Mouse (Mus musculus): ENCODE measurements around the gene Rab13. TPM values are rescaled to one million over a fixed set of nuclear protein-coding genes. Genes with fewer than 3 reads are reported as not detected.
A peak's percentile ranks its signal among the peaks of the same experiment; 100 is the strongest.

The Rab13 gene
- polyA plus RNA-seq, 1 experiment: 10.2 TPM

DNA sequence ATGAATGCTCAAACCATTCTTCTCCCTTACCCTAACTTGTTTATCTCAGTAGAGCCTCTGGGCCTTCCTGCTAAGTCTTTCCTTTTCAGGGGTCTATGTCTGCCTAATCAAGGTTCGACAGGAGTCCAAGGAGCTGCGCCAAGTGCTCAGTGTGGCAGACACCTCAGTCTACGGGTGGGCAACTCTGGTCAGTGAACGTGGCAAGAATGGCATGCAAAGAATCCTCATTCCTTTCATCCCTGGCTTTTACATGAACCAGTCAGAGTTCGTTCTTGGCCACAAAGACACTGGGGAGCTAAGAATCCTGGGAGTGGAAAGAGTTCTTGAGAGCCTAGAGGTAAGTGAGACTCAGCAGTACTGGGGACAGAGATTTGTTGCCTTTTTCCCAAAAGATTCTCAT, 9.9 kb upstream of the Rab13 start:
- H3K4me3 ChIP-seq (replicated peaks; ENCODE audit: insufficient read depth, low read depth, low read length): no peak overlapping the region
- H3K27ac ChIP-seq (ENCODE audit: insufficient read depth, low read length): no peak overlapping the region
- no peaks in the 10 kb centered on the region for H3K4me1 ChIP-seq (ENCODE audit: control insufficient read depth, insufficient read depth, low read length)
- TF ChIP-seq POLR2A (IDR thresholded peaks at IDR 0.05; ENCODE audit: borderline replicate concordance, insufficient read depth, low read length): no peak
- TF ChIP-seq CTCF (IDR thresholded peaks at IDR 0.05; ENCODE audit: borderline replicate concordance, insufficient read depth, low read depth, low read length): no peak
- WGBS: 49% methylated on average over 5 of the region's 5 CpGs
- H3K27me3 ChIP-seq (ENCODE audit: control insufficient read depth, insufficient read depth, low read length): no peaks in the 10 kb centered on the region
- DNase-seq: no peak

DNA sequence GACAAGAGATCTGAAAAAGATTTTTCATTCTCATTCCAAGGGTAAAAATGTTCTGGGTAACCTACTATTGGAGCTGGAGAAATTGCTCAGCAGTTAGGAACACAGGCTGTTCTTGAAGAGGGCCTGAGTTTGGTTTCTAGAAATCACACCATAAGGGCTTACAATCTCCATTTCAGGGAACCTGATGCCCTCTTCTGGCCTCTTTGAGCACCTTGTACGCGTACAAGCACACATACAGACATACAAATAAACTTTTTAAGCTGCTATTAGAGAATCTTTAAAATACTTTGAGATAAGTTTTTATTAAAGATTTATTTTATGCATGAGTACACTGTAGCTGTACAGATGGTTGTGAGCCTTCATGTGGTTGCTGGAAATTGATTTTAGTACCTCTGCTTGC, 8.9 kb upstream of the Rab13 start:
- Histone ChIP-seq H3K27me3 (ENCODE audit: control insufficient read depth, insufficient read depth, low read length) (no peaks in the 10 kb centered on the region), H3K4me1 (ENCODE audit: control insufficient read depth, insufficient read depth, low read length) (no peaks in the 10 kb centered on the region), H3K4me3 (replicated peaks; ENCODE audit: insufficient read depth, low read depth, low read length) (no peak overlapping the region), H3K27ac (ENCODE audit: insufficient read depth, low read length) (no peak overlapping the region)
- DNase-seq: no peak
- TF ChIP-seq POLR2A (IDR thresholded peaks at IDR 0.05; ENCODE audit: borderline replicate concordance, insufficient read depth, low read length) (no peak), CTCF (IDR thresholded peaks at IDR 0.05; ENCODE audit: borderline replicate concordance, insufficient read depth, low read depth, low read length) (no peak)
- 97% methylated on average over 2 of the region's 2 CpGs for WGBS

DNA sequence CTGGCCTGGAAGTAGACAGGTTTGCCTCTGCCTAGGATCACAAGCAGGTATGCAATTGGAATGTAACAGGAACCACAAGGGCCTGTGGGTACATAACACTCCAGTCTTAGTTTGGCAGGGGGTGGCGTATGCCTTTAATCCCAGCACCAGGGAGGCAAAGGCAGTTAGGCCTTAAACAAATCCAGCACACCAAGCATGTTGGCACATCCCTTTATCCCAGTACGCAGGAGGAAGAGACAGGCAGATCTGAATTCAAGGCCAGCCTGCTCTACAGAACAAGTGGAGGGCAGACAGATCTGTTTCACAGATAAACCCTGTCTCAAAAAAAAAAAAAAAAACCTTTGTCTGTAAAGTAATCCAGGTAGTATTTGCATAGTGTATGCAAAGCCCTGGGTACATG, 4.8 kb upstream of the Rab13 start:
- DNase-seq: no peak
- Histone ChIP-seq H3K27me3 (ENCODE audit: control insufficient read depth, insufficient read depth, low read length) (no peaks in the 10 kb centered on the region), H3K27ac (ENCODE audit: insufficient read depth, low read length) (no peak overlapping the region), H3K4me1 (ENCODE audit: control insufficient read depth, insufficient read depth, low read length) (0 out of 2 replicates have a peak, but pooled peaks cover 3% of the 10 kb centered on the region), H3K4me3 (replicated peaks; ENCODE audit: insufficient read depth, low read depth, low read length) (no peak overlapping the region)
- TF ChIP-seq CTCF (IDR thresholded peaks at IDR 0.05; ENCODE audit: borderline replicate concordance, insufficient read depth, low read depth, low read length) (no peak), POLR2A (IDR thresholded peaks at IDR 0.05; ENCODE audit: borderline replicate concordance, insufficient read depth, low read length) (no peak)
- 79% methylated on average over 2 of the region's 2 CpGs for WGBS

DNA sequence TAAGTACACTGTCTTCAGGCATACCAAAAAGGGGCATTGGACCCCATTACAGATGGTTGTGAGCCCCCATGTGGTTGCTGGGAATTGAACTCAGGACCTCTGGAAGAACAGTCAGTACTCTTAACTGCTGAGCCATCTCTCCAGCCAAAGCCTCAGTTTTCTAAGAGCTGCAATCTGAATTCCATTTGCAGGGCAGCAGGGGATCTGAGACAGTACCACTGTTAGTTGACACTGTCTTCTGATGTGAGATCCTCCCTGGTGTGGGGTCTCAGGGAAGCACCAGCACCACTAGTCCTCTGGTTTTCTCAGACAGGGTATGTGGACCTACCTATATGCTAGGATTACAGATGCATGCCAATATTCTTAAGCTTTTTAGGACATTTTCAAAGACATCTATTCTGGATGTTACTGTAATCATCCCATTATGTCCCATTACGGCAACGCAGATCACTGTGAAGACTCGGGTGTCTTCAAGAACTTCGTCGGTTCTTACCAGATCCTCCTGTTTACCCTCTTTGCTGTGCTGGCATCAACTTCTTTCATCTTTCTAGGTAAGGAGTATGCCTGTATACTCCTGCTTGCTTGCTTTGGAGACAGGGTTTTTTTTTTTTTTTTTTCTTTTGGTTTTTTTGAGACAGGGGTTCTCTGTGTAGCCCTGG, 3.5 kb upstream of the Rab13 start:
- H3K4me3 ChIP-seq (replicated peaks; ENCODE audit: insufficient read depth, low read depth, low read length): no peak overlapping the region
- H3K27ac ChIP-seq (ENCODE audit: insufficient read depth, low read length): no peak overlapping the region
- TF ChIP-seq POLR2A (IDR thresholded peaks at IDR 0.05; ENCODE audit: borderline replicate concordance, insufficient read depth, low read length): no peak
- no peak for DNase-seq
- no peaks in the 10 kb centered on the region for H3K27me3 ChIP-seq (ENCODE audit: control insufficient read depth, insufficient read depth, low read length)
- H3K4me1 ChIP-seq (ENCODE audit: control insufficient read depth, insufficient read depth, low read length): 0 out of 2 replicates have a peak, but pooled peaks cover 3% of the 10 kb centered on the region
- 89% methylated on average over 5 of the region's 5 CpGs for WGBS

DNA sequence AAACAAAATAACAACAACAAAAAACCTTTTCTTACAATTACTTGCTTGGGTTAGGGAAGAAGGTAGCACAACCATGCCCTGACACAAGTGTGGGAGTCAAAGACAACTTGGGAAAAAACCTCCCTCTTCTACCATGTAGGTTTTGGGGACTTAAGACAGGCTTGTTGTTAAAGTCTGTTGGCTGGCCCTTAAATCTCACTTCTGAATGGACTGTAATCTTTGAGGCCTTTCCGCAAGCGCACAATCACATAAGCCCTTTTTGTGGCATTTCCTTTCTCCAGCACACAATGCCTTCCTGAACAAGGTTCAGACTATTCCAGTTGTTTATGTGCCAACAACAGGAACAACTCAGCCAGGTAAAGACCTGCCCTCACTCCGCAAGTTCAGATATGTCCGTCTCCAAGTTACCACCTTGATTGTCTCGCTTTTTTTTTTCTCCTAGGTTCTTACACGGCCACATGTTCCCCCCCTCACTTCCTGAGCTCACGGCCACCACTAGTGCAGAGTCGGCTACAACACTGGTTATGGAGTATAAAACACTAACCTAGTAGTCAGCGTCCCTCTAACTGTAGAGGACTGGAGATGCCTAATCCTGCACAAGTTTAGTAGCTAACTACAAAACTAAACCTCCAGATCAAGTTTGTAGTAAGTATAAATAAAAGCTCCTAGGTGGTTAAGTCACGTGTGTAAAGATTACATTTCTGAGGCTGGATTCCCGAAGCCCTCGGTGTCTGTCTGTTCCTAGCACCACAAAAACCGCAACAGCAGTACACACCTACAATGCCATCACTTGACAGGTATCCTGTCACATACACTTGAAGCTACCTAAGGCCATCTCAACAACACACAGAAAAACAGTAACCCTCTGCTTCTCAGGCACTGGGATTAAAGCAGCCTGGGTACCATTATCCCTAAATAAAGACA, 1.8 kb upstream of the Rab13 start:
- no peak for TF ChIP-seq POLR2A (IDR thresholded peaks at IDR 0.05; ENCODE audit: borderline replicate concordance, insufficient read depth, low read length)

DNA sequence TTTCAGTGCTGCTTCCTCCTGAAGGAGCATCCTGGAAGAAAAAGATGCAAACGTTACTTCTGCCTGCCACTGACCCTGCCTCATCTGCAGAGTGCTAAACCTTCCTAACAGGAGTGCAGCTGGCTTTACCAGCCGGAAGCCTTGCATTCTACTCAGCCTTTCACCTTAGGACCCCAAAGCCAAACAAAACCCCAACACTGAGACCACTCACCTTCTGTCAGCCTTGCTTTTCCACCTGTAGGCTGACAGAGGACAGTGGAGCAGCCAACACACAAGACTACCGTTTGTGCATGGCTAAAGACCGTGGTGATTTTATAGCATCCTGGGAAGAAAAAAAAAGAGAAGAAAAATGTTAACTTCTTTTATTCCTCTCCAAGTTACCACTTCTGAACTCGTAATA, 772 bp upstream of the Rab13 start:
- Histone ChIP-seq H3K4me3 (replicated peaks; ENCODE audit: insufficient read depth, low read depth, low read length) (peak overlapping the region; percentile 74), H3K27ac (ENCODE audit: insufficient read depth, low read length) (no peak overlapping the region), H3K27me3 (ENCODE audit: control insufficient read depth, insufficient read depth, low read length) (no peaks in the 10 kb centered on the region), H3K4me1 (ENCODE audit: control insufficient read depth, insufficient read depth, low read length) (0 out of 2 replicates have a peak, but pooled peaks cover 3% of the 10 kb centered on the region)
- TF ChIP-seq POLR2A (IDR thresholded peaks at IDR 0.05; ENCODE audit: borderline replicate concordance, insufficient read depth, low read length) (no peak), CTCF (IDR thresholded peaks at IDR 0.05; ENCODE audit: borderline replicate concordance, insufficient read depth, low read depth, low read length) (no peak)
- 10% methylated on average over 5 of the region's 5 CpGs for WGBS
- DNase-seq: no peak

More for the DNA sequence above, 1.8 kb upstream of the Rab13 start:
- Histone ChIP-seq H3K4me1 (ENCODE audit: control insufficient read depth, insufficient read depth, low read length) (0 out of 2 replicates have a peak, but pooled peaks cover 3% of the 10 kb centered on the region), H3K27me3 (ENCODE audit: control insufficient read depth, insufficient read depth, low read length) (no peaks in the 10 kb centered on the region), H3K27ac (ENCODE audit: insufficient read depth, low read length) (no peak overlapping the region), H3K4me3 (replicated peaks; ENCODE audit: insufficient read depth, low read depth, low read length) (no peak overlapping the region)
- no peak for DNase-seq
- 75% methylated on average over 13 of the region's 13 CpGs for WGBS

DNA sequence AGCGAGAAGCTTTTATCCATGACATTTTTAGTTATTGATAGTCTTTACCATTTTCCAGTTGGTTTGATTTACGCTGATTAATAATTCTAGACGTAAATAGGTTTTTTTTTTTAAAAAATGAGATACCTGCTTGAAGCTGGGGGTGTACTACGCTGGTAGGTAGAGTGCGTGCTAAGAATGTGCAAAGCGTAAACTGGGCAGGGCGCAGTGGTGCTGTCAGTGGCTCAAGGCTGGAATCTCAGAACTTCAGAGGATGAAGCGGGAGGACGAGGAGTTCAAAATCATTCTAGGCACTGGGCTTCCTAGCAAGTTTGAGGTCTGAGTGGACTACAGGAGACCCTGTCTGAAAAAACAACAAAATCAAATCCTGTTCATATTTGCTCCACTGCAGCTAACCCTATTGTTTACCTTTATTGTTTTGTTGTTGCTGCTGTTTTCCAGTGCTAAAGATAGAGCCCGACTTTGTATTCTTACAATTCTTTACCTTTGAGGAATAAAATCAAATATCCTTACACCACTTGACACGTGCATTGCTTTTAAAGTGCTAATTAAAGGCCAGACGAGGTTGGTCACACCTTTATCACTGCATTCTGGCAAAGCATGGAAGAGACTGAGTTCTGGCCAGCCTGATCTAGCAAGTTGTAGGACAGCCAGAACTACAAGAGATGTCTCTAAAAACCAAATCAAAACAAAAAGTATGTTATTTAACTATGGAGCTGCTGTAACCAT, 625 bp downstream of the Rab13 start:
- peak; percentile 41 to 43 for DNase-seq
- Histone ChIP-seq H3K4me1 (ENCODE audit: control insufficient read depth, insufficient read depth, low read length) (0 out of 2 replicates have a peak, but pooled peaks cover 3% of the 10 kb centered on the region), H3K27ac (ENCODE audit: insufficient read depth, low read length) (no peak overlapping the region), H3K27me3 (ENCODE audit: control insufficient read depth, insufficient read depth, low read length) (no peaks in the 10 kb centered on the region), H3K4me3 (replicated peaks; ENCODE audit: insufficient read depth, low read depth, low read length) (peak overlapping the region; percentile 74)
- WGBS: 11% methylated on average over 12 of the region's 12 CpGs
- TF ChIP-seq CTCF (IDR thresholded peaks at IDR 0.05; ENCODE audit: borderline replicate concordance, insufficient read depth, low read depth, low read length) (no peak), POLR2A (IDR thresholded peaks at IDR 0.05; ENCODE audit: borderline replicate concordance, insufficient read depth, low read length) (no peak)
